Mouse (Mus musculus) liver, embryonic 13.5 days (tissue): ENCODE data around the gene Lpar2. TPM values are rescaled to one million over a fixed set of nuclear protein-coding genes. Genes with fewer than 3 reads are reported as not detected.

Experiments used
- ATAC-seq: fragments of 200-750 bp; cut with Nextera tagmentation; 2 replicates; pipeline ENCODE4 v1.8.0; 2017; ENCODE audit warnings: low read depth, mild to moderate bottlenecking, moderate number of reproducible peaks, moderate library complexity
- DNase-seq: peaks from one replicate; pipeline ENCODE4 v3.0.0; 2022
- H3K27ac ChIP-seq: fragments of 300-500 bp; sonication (generic); 2 replicates; pipeline ENCODE4 v1.5.1; 2015; ENCODE audit warnings: moderate library complexity, mild to moderate bottlenecking, inconsistent platforms
- H3K27me3 ChIP-seq: fragments of 300-500 bp; sonication (generic); 2 replicates; pipeline ENCODE4 v1.6.1; 2015; ENCODE audit warnings: mild to moderate bottlenecking, inconsistent platforms
- H3K36me3 ChIP-seq: fragments of 300-500 bp; sonication (generic); 2 replicates; pipeline ENCODE4 v1.6.1; 2015; ENCODE audit warnings: mild to moderate bottlenecking, inconsistent platforms
- H3K4me1 ChIP-seq: fragments of 300-500 bp; sonication (generic); replicated peaks from 2 replicates; pipeline ENCODE4 v1.6.1; 2015; ENCODE audit warnings: inconsistent platforms
- H3K4me2 ChIP-seq: fragments of 300-500 bp; sonication (generic); 2 replicates; pipeline ENCODE4 v1.6.1; 2015; ENCODE audit warnings: inconsistent platforms, mild to moderate bottlenecking, moderate library complexity
- H3K4me3 ChIP-seq: fragments of 300-500 bp; sonication (generic); replicated peaks from 2 replicates; pipeline ENCODE4 v1.5.1; 2015; ENCODE audit warnings: mild to moderate bottlenecking, inconsistent platforms
- H3K9ac ChIP-seq: fragments of 300-500 bp; sonication (generic); 2 replicates; pipeline ENCODE4 v1.6.1; 2015; ENCODE audit warnings: mild to moderate bottlenecking, inconsistent platforms
- H3K9me3 ChIP-seq: fragments of 300-500 bp; sonication (generic); replicated peaks from 2 replicates; pipeline ENCODE4 v1.6.1; 2016; ENCODE audit warnings: inconsistent platforms
- WGBS: fragments of 180-500 bp; shearing (Covaris S2); methylation state at CpG from one replicate; pipeline ENCODE4 v1.1.7; 2015; ENCODE audit not compliant: insufficient replicate concordance; 5-methylcytosine and 5-hydroxymethylcytosine counted together
- polyA plus RNA-seq: library from polyadenylated mRNA; unstranded; fragments of >200 nt; fragmentation: Nextera tagmentation; extraction: Ambion mirVana; gene quantifications from 2 replicates; pipeline ENCODE4 v1.2.1, GENCODE M21; 2015

Gene Lpar2
- polyA plus RNA-seq, 1 experiment from 2014 or later = 0.07 TPM

- DNase-seq (no peak), ATAC-seq (no peak)
- Histone ChIP-seq H3K4me2 (no peak overlapping the region), H3K4me3 (no peak overlapping the region), H3K27me3 (no peaks in the 10 kb centered on the region), H3K9ac (no peak overlapping the region), H3K9me3 (no peaks in the 10 kb centered on the region), H3K36me3 (peaks cover 58% of the 10 kb centered on the region), H3K27ac (no peak overlapping the region), H3K4me1 (peaks cover 32% of the 10 kb centered on the region)
- 95% methylated on average over 3 of the region's 3 CpGs for WGBS
Observed at GRCm38 (mm10) chr8:69794096-69794495, 28.1 kb upstream of the Lpar2 start.

DNA sequence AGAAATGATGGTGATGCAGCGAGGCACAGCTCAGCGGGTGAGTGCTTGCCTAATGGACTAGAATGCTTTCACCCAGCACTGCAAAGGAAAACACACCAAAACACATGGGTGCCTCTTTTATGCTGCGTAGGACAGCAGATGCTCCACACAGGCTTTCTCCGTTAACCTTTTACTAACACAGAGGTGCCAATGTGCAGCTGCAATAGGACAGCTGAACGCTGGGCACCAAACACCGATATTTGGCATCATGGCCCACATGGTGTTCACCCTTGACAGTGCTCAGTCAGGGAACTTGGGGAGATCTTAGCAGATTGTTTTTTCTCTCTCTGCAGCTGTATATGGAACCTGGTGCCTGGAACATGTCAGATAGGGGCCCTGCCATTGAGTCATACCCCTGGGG lies 27.3 kb upstream of the Lpar2 start:
- ATAC-seq (no peak), DNase-seq (no peak)
- Histone ChIP-seq H3K4me1 (peaks cover 24% of the 10 kb centered on the region), H3K4me3 (no peak overlapping the region), H3K36me3 (peaks cover 66% of the 10 kb centered on the region), H3K4me2 (no peak overlapping the region), H3K9me3 (no peaks in the 10 kb centered on the region), H3K27me3 (no peaks in the 10 kb centered on the region), H3K27ac (no peak overlapping the region), H3K9ac (no peak overlapping the region)
- 88% methylated on average over 6 of the region's 6 CpGs for WGBS

GRCm38 (mm10) chr8:69796721-69797345 lies 25.4 kb upstream of the Lpar2 start:
- Histone ChIP-seq H3K9ac (no peak overlapping the region), H3K9me3 (no peaks in the 10 kb centered on the region), H3K4me3 (no peak overlapping the region), H3K36me3 (peaks cover 86% of the 10 kb centered on the region), H3K27ac (no peak overlapping the region), H3K27me3 (no peaks in the 10 kb centered on the region), H3K4me1 (peaks cover 17% of the 10 kb centered on the region), H3K4me2 (no peak overlapping the region)
- ATAC-seq = no peak
- DNase-seq = no peak
- 89% methylated on average over 16 of the region's 16 CpGs for WGBS

DNA sequence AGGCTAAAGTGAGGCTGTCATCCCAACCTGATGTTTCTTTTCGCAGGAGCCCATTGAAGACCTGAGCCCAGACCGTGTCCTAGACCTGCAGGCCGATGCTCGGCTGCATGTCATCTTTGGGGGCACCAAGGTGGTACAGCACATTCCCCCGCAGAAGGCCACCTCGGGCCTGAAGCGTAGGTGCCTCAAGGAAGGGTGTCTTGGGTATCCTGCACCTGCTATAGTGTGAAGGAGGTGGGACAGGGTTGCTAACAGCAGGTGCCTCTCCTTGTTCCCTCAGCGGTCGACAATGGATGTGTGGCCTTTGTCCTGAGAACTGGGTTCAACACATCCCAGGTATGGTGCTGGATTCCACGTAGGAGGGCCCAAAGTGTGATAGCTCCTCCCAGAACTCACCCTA lies 24.6 kb upstream of the Lpar2 start:
- Histone ChIP-seq H3K9me3 (no peaks in the 10 kb centered on the region), H3K4me2 (no peak overlapping the region), H3K27me3 (no peaks in the 10 kb centered on the region), H3K4me1 (peaks cover 9% of the 10 kb centered on the region), H3K27ac (no peak overlapping the region), H3K9ac (no peak overlapping the region), H3K36me3 (peaks cover 94% of the 10 kb centered on the region), H3K4me3 (no peak overlapping the region)
- ATAC-seq (no peak), DNase-seq (no peak)
- WGBS = 88% methylated on average over 10 of the region's 10 CpGs

- ATAC-seq (no peak), DNase-seq (no peak)
- Histone ChIP-seq H3K9me3 (no peaks in the 10 kb centered on the region), H3K27ac (no peak overlapping the region), H3K4me2 (no peak overlapping the region), H3K9ac (no peak overlapping the region), H3K36me3 (peaks cover 100% of the 10 kb centered on the region), H3K4me1 (no peaks in the 10 kb centered on the region), H3K4me3 (no peak overlapping the region), H3K27me3 (no peaks in the 10 kb centered on the region)
- WGBS = 85% methylated on average over 8 of the region's 8 CpGs
Observed at GRCm38 (mm10) chr8:69799261-69799660, 23.0 kb upstream of the Lpar2 start.

GRCm38 (mm10) chr8:69799946-69800345 lies 22.3 kb upstream of the Lpar2 start:
- Histone ChIP-seq H3K4me3 (no peak overlapping the region), H3K4me2 (no peak overlapping the region), H3K9me3 (no peaks in the 10 kb centered on the region), H3K36me3 (peaks cover 99% of the 10 kb centered on the region), H3K9ac (no peak overlapping the region), H3K27me3 (no peaks in the 10 kb centered on the region), H3K4me1 (no peaks in the 10 kb centered on the region), H3K27ac (no peak overlapping the region)
- WGBS = 87% methylated on average over 5 of the region's 5 CpGs
- no peak for ATAC-seq
- DNase-seq = no peak

- Histone ChIP-seq H3K9ac (no peak overlapping the region), H3K4me1 (no peaks in the 10 kb centered on the region), H3K27me3 (no peaks in the 10 kb centered on the region), H3K27ac (no peak overlapping the region), H3K9me3 (no peaks in the 10 kb centered on the region), H3K36me3 (peaks cover 99% of the 10 kb centered on the region), H3K4me2 (no peak overlapping the region), H3K4me3 (no peak overlapping the region)
- WGBS = 82% methylated on average over 4 of the region's 4 CpGs
- no peak for DNase-seq
- ATAC-seq = no peak
Observed at GRCm38 (mm10) chr8:69801796-69802195, 20.4 kb upstream of the Lpar2 start.

- DNase-seq (no peak), ATAC-seq (no peak)
- Histone ChIP-seq H3K4me3 (no peak overlapping the region), H3K4me1 (no peaks in the 10 kb centered on the region), H3K36me3 (peaks cover 99% of the 10 kb centered on the region), H3K27ac (no peak overlapping the region), H3K4me2 (no peak overlapping the region), H3K9me3 (no peaks in the 10 kb centered on the region), H3K27me3 (no peaks in the 10 kb centered on the region), H3K9ac (no peak overlapping the region)
Observed at GRCm38 (mm10) chr8:69802216-69802615, 20.0 kb upstream of the Lpar2 start.

DNA sequence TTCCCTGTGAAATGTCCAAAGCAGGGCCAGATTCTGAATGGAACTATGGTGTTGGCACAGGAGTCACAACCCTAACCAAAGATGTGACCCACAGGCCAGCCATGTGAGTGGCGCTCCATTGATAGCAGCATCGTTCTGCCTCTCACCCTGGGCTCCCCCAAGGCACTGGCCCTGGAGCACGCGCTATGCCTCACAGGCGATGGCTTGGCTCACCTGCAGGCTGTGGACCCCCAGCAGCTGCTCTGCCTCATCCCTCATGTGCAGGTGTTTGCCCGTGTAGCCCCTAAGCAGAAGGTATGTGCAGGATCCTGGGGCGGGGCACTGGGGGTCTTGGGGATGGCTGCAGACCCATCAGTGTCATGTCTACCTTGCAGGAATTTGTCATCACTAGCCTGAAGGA lies 18.9 kb upstream of the Lpar2 start:
- Histone ChIP-seq H3K9ac (no peak overlapping the region), H3K9me3 (no peaks in the 10 kb centered on the region), H3K4me1 (peaks cover 3% of the 10 kb centered on the region), H3K36me3 (peaks cover 99% of the 10 kb centered on the region), H3K27me3 (no peaks in the 10 kb centered on the region), H3K4me2 (no peak overlapping the region), H3K27ac (no peak overlapping the region), H3K4me3 (no peak overlapping the region)
- no peak for ATAC-seq
- 82% methylated on average over 7 of the region's 7 CpGs for WGBS
- DNase-seq = no peak

- ATAC-seq (no peak), DNase-seq (no peak)
- Histone ChIP-seq H3K27ac (no peak overlapping the region), H3K9me3 (no peaks in the 10 kb centered on the region), H3K4me3 (no peak overlapping the region), H3K9ac (no peak overlapping the region), H3K4me2 (no peak overlapping the region), H3K27me3 (no peaks in the 10 kb centered on the region), H3K4me1 (peaks cover 12% of the 10 kb centered on the region), H3K36me3 (peaks cover 87% of the 10 kb centered on the region)
- 85% methylated on average over 6 of the region's 6 CpGs for WGBS
Observed at GRCm38 (mm10) chr8:69804537-69804936, 17.7 kb upstream of the Lpar2 start.

DNA sequence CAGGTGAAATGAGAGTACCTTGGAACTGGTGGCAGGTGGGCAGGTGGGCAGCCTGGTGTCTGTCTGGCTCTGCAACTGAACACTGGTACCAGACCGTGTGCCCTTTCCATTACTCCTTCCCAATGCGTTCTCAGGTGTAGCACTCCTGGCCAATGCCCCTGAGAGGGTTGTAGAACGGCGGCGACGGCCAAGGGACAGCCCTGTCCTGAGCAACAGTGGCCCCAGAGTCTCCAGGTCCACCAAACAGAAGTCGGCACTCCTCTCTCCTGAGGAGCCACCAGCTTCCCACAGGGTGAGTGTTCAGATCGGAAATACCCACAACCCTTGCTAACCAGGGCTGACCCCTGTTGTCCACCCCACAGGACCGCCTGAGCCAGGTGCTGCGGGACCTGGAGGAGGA lies 17.1 kb upstream of the Lpar2 start:
- no peaks in the 10 kb centered on the region for H3K9me3 ChIP-seq
- H3K36me3 ChIP-seq = peaks cover 82% of the 10 kb centered on the region
- H3K27me3 ChIP-seq = no peaks in the 10 kb centered on the region
- WGBS = 84% methylated on average over 10 of the region's 10 CpGs
- peaks cover 12% of the 10 kb centered on the region for H3K4me1 ChIP-seq
- no peak overlapping the region for H3K4me2 ChIP-seq
- DNase-seq = no peak
- no peak for ATAC-seq
- no peak overlapping the region for H3K27ac ChIP-seq
- no peak overlapping the region for H3K4me3 ChIP-seq
- H3K9ac ChIP-seq = no peak overlapping the region

GRCm38 (mm10) chr8:69805491-69805890 lies 16.7 kb upstream of the Lpar2 start:
- WGBS = 88% methylated on average over 9 of the region's 9 CpGs
- ATAC-seq = no peak
- H3K4me2 ChIP-seq = no peak overlapping the region

More at GRCm38 (mm10) chr8:69805491-69805890, 16.7 kb upstream of the Lpar2 start:
- no peaks in the 10 kb centered on the region for H3K27me3 ChIP-seq
- peaks cover 78% of the 10 kb centered on the region for H3K36me3 ChIP-seq
- H3K27ac ChIP-seq = no peak overlapping the region
- no peak overlapping the region for H3K9ac ChIP-seq
- peaks cover 12% of the 10 kb centered on the region for H3K4me1 ChIP-seq
- no peak overlapping the region for H3K4me3 ChIP-seq
- DNase-seq = no peak
- no peaks in the 10 kb centered on the region for H3K9me3 ChIP-seq
